Mouse (Mus musculus): ENCODE data around the gene Olfr1440. TPM values are rescaled to one million over a fixed set of nuclear protein-coding genes. Genes with fewer than 3 reads are reported as not detected.

The Olfr1440 gene
- polyA plus RNA-seq, 1 experiment from 2014 or later = not detected

DNA sequence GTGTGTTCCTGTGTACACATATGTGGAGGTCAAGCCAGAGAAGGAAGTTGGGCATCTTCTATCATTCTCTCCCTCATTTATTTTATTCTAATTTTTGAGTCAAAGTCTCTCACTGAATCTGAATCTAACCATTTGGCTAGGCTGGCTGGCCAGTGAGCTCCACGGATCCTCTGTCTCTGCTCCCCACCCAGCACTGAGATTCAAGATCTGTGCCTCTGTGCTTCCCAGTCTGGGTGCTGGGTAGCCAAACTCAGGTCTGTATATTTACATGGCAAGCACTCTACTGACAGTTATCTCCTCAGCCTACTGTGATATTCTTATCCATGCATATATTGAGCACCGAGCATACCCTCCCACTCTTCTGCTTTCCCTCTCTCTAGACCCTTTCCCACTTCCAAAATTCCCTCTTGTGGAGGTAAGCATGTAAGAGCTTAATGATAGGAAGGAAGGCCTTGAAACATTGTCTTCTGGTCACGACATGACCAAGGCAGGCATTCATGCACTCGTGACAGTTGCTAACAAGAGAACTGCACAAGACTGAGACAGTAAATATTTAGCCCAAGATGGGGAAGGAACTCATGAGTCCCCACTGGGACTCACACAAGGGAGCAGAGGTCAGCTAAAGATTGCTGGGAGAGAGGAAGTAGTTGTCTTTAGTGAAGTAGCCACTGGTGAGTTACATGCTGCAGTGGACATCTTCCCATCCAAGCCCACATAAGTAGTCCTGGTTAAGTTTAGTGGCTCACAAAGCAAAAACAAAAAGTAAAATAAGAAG is 48.9 kb downstream of the Olfr1440 start:
- Histone ChIP-seq H3K4me1 (no peaks in the 10 kb centered on the region), H3K9me3 (no peaks in the 10 kb centered on the region), H3K27me3 (no peaks in the 10 kb centered on the region), H3K36me3 (no peaks in the 10 kb centered on the region), H3K27ac (no peak overlapping the region), H3K4me3 (no peak overlapping the region), H3K4me2 (no peak overlapping the region), H3K9ac (no peak overlapping the region)
- WGBS = 78% methylated on average over 4 of the region's 4 CpGs
- ATAC-seq (ENCODE audit: insufficient number of reproducible peaks, insufficient read depth, low FRiP score, low TSS enrichment, low read depth) = no peak

DNA sequence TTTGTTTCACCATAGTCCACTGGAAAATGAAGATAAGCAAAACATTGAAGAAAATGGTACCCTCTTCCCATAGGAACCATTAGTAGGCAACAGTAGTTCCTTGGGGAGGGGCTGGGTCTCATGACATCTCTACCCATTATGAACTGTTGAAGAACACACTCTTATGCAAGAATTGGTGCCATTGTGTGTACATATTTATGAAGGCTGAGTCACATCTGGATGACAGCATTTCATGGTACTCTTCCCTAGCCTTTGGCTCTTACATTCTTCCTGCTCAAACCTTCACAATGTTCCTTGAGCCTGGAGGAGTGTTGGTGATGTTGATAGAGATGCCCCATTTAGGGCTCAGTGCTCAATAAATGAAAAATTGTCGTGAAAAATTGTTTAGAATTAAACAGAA is 52.5 kb downstream of the Olfr1440 start:
- Histone ChIP-seq H3K4me2 (no peak overlapping the region), H3K4me1 (no peaks in the 10 kb centered on the region), H3K9ac (no peak overlapping the region), H3K4me3 (no peak overlapping the region), H3K27me3 (no peaks in the 10 kb centered on the region), H3K27ac (no peak overlapping the region), H3K36me3 (no peaks in the 10 kb centered on the region), H3K9me3 (no peaks in the 10 kb centered on the region)
- ATAC-seq (ENCODE audit: insufficient number of reproducible peaks, insufficient read depth, low FRiP score, low TSS enrichment, low read depth) = no peak
- WGBS = 51% methylated on average over 1 of the region's 1 CpGs

DNA sequence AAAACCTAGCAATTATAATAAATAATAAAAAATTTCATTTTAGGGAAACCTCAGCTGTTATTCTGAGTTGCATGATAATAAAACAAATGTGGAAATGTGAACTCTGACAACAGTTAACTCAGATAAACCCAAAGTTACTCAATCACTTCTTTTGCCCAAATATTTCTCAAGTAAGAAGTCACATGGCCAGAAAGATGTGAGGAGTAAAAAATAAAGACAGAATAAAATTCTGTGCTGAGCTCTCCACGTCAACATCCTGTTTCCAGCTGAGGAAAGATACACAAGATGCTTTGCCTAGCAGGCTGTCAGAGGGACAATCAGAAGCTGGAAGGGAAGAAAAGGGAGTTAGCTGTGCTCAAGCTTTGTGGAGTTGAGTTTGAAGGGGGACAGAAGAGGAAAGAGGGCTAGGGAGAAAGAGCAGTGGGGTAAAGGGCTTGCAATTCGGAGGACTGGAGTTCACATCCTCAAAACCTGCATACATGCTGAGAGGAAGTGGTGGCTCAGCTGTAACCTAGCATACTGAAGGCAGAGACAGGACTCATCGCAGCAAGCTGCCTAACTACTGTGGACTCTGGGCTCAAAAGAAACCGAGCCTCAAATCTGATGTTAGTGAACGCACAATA is 53.1 kb downstream of the Olfr1440 start:
- Histone ChIP-seq H3K4me3 (no peak overlapping the region), H3K36me3 (no peaks in the 10 kb centered on the region), H3K9me3 (no peaks in the 10 kb centered on the region), H3K27me3 (no peaks in the 10 kb centered on the region), H3K4me1 (no peaks in the 10 kb centered on the region), H3K27ac (no peak overlapping the region), H3K9ac (no peak overlapping the region), H3K4me2 (no peak overlapping the region)
- no peak for ATAC-seq (ENCODE audit: insufficient number of reproducible peaks, insufficient read depth, low FRiP score, low TSS enrichment, low read depth)
- WGBS = 70% methylated on average over 5 of the region's 5 CpGs

DNA sequence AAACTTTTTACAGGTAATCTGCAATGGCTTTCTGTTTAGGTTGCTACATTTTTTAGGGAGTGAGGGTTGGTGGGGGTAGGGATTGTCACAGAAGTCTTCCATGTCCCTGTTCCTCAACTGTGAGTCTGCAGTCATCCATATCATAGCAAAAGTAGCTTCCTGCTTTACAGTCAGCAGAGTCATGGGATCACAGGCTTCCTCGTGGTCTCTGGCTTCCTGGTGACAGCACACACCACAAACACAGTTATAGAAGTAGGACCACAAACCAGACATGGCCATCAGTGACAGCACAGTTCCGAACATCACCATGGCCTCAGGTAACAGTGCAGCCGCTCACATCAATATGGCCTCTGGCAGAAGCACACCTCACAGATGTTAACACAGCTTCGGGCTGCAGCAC is 55.5 kb downstream of the Olfr1440 start:
- Histone ChIP-seq H3K36me3 (no peaks in the 10 kb centered on the region), H3K9me3 (no peaks in the 10 kb centered on the region), H3K9ac (no peak overlapping the region), H3K27ac (no peak overlapping the region), H3K4me1 (no peaks in the 10 kb centered on the region), H3K27me3 (no peaks in the 10 kb centered on the region), H3K4me2 (no peak overlapping the region), H3K4me3 (no peak overlapping the region)
- no peak for ATAC-seq (ENCODE audit: insufficient number of reproducible peaks, insufficient read depth, low FRiP score, low TSS enrichment, low read depth)
- 73% methylated on average over 4 of the region's 4 CpGs for WGBS

DNA sequence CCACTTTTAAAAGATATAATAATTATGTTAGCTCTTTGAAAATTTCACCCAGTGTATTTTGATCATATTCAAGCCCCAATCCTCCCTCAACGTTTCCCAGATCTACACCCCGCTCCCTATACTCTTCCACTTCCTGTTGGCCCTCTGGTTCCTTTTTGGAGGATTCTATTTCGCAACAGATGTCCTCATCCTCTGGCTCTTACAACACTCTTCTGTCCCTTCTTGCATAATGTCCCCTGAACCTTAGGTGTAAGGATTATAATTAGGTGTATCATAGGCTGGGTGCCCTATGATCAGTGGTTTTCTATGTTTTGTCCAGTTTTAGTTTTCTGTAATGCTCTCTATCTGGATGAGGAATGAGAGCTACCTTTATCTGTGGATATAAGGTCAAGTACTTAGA is 57.9 kb downstream of the Olfr1440 start:
- H3K27ac ChIP-seq = no peak overlapping the region
- H3K9me3 ChIP-seq = no peaks in the 10 kb centered on the region
- no peak overlapping the region for H3K9ac ChIP-seq
- H3K27me3 ChIP-seq = no peaks in the 10 kb centered on the region
- ATAC-seq (ENCODE audit: insufficient number of reproducible peaks, insufficient read depth, low FRiP score, low TSS enrichment, low read depth) = no peak
- H3K4me3 ChIP-seq = no peak overlapping the region
- no peak overlapping the region for H3K4me2 ChIP-seq
- no peaks in the 10 kb centered on the region for H3K4me1 ChIP-seq
- H3K36me3 ChIP-seq = no peaks in the 10 kb centered on the region
- 75% methylated on average over 3 of the region's 3 CpGs for WGBS

Other genes starting within 250 kb of the Olfr1440 start
- not detected in 2 replicates for gene Olfr1555-ps1, start 217.2 kb upstream of the Olfr1440 start, polyA plus RNA-seq (2015; fragmentation: Nextera tagmentation; extraction: Ambion mirVana)
- not detected in 2 replicates for gene Olfr1431, start 186.6 kb upstream of the Olfr1440 start, polyA plus RNA-seq (2015; fragmentation: Nextera tagmentation; extraction: Ambion mirVana)
- gene Olfr1432, start 154.7 kb upstream of the Olfr1440 start, polyA plus RNA-seq (2015; fragmentation: Nextera tagmentation; extraction: Ambion mirVana) = not detected in 2 replicates
- not detected in 2 replicates for gene Olfr262, start 145.6 kb upstream of the Olfr1440 start, polyA plus RNA-seq (2015; fragmentation: Nextera tagmentation; extraction: Ambion mirVana)
- 0.19 TPM in 1 of 2 replicates, not detected in the other for gene Olfr235, start 126.2 kb upstream of the Olfr1440 start, polyA plus RNA-seq (2015; fragmentation: Nextera tagmentation; extraction: Ambion mirVana)
- gene Olfr1434, start 107.4 kb upstream of the Olfr1440 start, polyA plus RNA-seq (2015; fragmentation: Nextera tagmentation; extraction: Ambion mirVana) = 0.47 TPM in 1 of 2 replicates, not detected in the other
- not detected in 2 replicates for gene Olfr1436, start 88.1 kb upstream of the Olfr1440 start, polyA plus RNA-seq (2015; fragmentation: Nextera tagmentation; extraction: Ambion mirVana)
- 0.07 TPM in 1 of 2 replicates, not detected in the other for gene Olfr1437, start 62.2 kb upstream of the Olfr1440 start, polyA plus RNA-seq (2015; fragmentation: Nextera tagmentation; extraction: Ambion mirVana)
- not detected in 2 replicates for gene Olfr1438-ps1, start 51.4 kb upstream of the Olfr1440 start, polyA plus RNA-seq (2015; fragmentation: Nextera tagmentation; extraction: Ambion mirVana)
- not detected in 2 replicates for gene Olfr1441, start 30.2 kb downstream of the Olfr1440 start, polyA plus RNA-seq (2015; fragmentation: Nextera tagmentation; extraction: Ambion mirVana)
- gene Pfpl, start 40.6 kb downstream of the Olfr1440 start, polyA plus RNA-seq (2015; fragmentation: Nextera tagmentation; extraction: Ambion mirVana) = not detected in 2 replicates
- gene Mpeg1, start 73.5 kb downstream of the Olfr1440 start, polyA plus RNA-seq (2015; fragmentation: Nextera tagmentation; extraction: Ambion mirVana) = 0.36 and 0.41 TPM in 2 replicates
- gene Dtx4, start 114.2 kb downstream of the Olfr1440 start, polyA plus RNA-seq (2015; fragmentation: Nextera tagmentation; extraction: Ambion mirVana) = 6.0 and 6.7 TPM in 2 replicates
- 20.3 and 23.4 TPM in 2 replicates for gene Fam111a, start 158.5 kb downstream of the Olfr1440 start, polyA plus RNA-seq (2015; fragmentation: Nextera tagmentation; extraction: Ambion mirVana)
- 0.19 and 0.25 TPM in 2 replicates for gene Gm4952, start 212.7 kb downstream of the Olfr1440 start, polyA plus RNA-seq (2015; fragmentation: Nextera tagmentation; extraction: Ambion mirVana)
- gene Glyat, start 246.0 kb downstream of the Olfr1440 start, polyA plus RNA-seq (2015; fragmentation: Nextera tagmentation; extraction: Ambion mirVana) = not detected in 2 replicates